Mouse (Mus musculus): ENCODE measurements around the gene Gdf9. TPM values are rescaled to one million over a fixed set of nuclear protein-coding genes. Genes with fewer than 3 reads are reported as not detected.
A peak's percentile ranks its signal among the peaks of the same experiment; 100 is the strongest.

Gene Gdf9
- polyA plus RNA-seq, 1 experiment: 0.42 TPM

- peak; percentile 65 for DNase-seq
- no peaks in the 10 kb centered on the region for H3K27me3 ChIP-seq (replicated peaks; ENCODE audit: control insufficient read depth, insufficient read depth, low read length)
- WGBS: 81% methylated on average over 9 of the region's 9 CpGs
- no peak overlapping the region for H3K4me3 ChIP-seq (ENCODE audit: insufficient read depth, low read depth, low read length)
- no peaks in the 10 kb centered on the region for H3K36me3 ChIP-seq (ENCODE audit: control insufficient read depth, insufficient read depth, low read length)
- H3K4me1 ChIP-seq (ENCODE audit: control insufficient read depth, insufficient read depth, low read length): peaks cover 4% of the 10 kb centered on the region; the same call in 1 of the 2 replicates
- TF ChIP-seq POLR2A (IDR thresholded peaks at IDR 0.05; ENCODE audit: low read depth, low read length) (no peak), CTCF (conservative IDR thresholded peaks at IDR 0.05; ENCODE audit: insufficient read depth, insufficient read length, low read depth, low read length) (no peak)
- no peak overlapping the region for H3K27ac ChIP-seq (ENCODE audit: insufficient read depth, low read depth, low read length)
Measured at GRCm38 (mm10) chr11:53452396-53452795, 21.6 kb downstream of the Gdf9 start.

- TF ChIP-seq CTCF (conservative IDR thresholded peaks at IDR 0.05; ENCODE audit: insufficient read depth, insufficient read length, low read depth, low read length) (no peak), POLR2A (IDR thresholded peaks at IDR 0.05; ENCODE audit: low read depth, low read length) (no peak)
- WGBS: 88% methylated on average over 5 of the region's 5 CpGs
- H3K27me3 ChIP-seq (replicated peaks; ENCODE audit: control insufficient read depth, insufficient read depth, low read length): no peaks in the 10 kb centered on the region
- H3K4me3 ChIP-seq (ENCODE audit: insufficient read depth, low read depth, low read length): no peak overlapping the region
- DNase-seq: no peak
- H3K27ac ChIP-seq (ENCODE audit: insufficient read depth, low read depth, low read length): no peak overlapping the region
- no peaks in the 10 kb centered on the region for H3K36me3 ChIP-seq (ENCODE audit: control insufficient read depth, insufficient read depth, low read length)
- H3K4me1 ChIP-seq (ENCODE audit: control insufficient read depth, insufficient read depth, low read length): peaks cover 4% of the 10 kb centered on the region; the same call in 1 of the 2 replicates
Measured at GRCm38 (mm10) chr11:53453031-53453430, 22.2 kb downstream of the Gdf9 start.

GRCm38 (mm10) chr11:53456474-53457371 lies 25.9 kb downstream of the Gdf9 start, which contains the start of the genes Gm10447 and Shroom1:
Gene Gm10447 (minus strand): TSS chr11:53457110.
Gene Shroom1 (plus strand): TSS chr11:53457205.
- H3K27ac ChIP-seq (ENCODE audit: insufficient read depth, low read depth, low read length): no peak within 1 kb of the TSS
- DNase-seq: peak; percentile 69
- H3K36me3 ChIP-seq (ENCODE audit: control insufficient read depth, insufficient read depth, low read length): no peaks in the 10 kb centered on the region
- TF ChIP-seq CTCF (conservative IDR thresholded peaks at IDR 0.05; ENCODE audit: insufficient read depth, insufficient read length, low read depth, low read length) (peak; percentile 55), POLR2A (IDR thresholded peaks at IDR 0.05; ENCODE audit: low read depth, low read length) (no peak)
- no peaks in the 10 kb centered on the region for H3K27me3 ChIP-seq (replicated peaks; ENCODE audit: control insufficient read depth, insufficient read depth, low read length)
- H3K4me3 ChIP-seq (ENCODE audit: insufficient read depth, low read depth, low read length): peak within 1 kb of the TSS; percentile 64
- whole genome bisulfite sequencing: 5% methylated on average over 42 of the region's 42 CpGs
- peaks cover 4% of the 10 kb centered on the region; the same call in 1 of the 2 replicates for H3K4me1 ChIP-seq (ENCODE audit: control insufficient read depth, insufficient read depth, low read length)

GRCm38 (mm10) chr11:53457372-53457954 lies 26.6 kb downstream of the Gdf9 start:
- Histone ChIP-seq H3K4me1 (ENCODE audit: control insufficient read depth, insufficient read depth, low read length) (peaks cover 4% of the 10 kb centered on the region; the same call in 1 of the 2 replicates), H3K27ac (ENCODE audit: insufficient read depth, low read depth, low read length) (no peak overlapping the region), H3K4me3 (ENCODE audit: insufficient read depth, low read depth, low read length) (peak overlapping the region; percentile 64), H3K36me3 (ENCODE audit: control insufficient read depth, insufficient read depth, low read length) (no peaks in the 10 kb centered on the region), H3K27me3 (replicated peaks; ENCODE audit: control insufficient read depth, insufficient read depth, low read length) (no peaks in the 10 kb centered on the region)
- peak; percentile 21 for DNase-seq
- 19% methylated on average over 29 of the region's 29 CpGs for WGBS
- TF ChIP-seq CTCF (conservative IDR thresholded peaks at IDR 0.05; ENCODE audit: insufficient read depth, insufficient read length, low read depth, low read length): peak; percentile 37; the same call in 1 of the 2 replicates
- TF ChIP-seq POLR2A (IDR thresholded peaks at IDR 0.05; ENCODE audit: low read depth, low read length): no peak

DNA sequence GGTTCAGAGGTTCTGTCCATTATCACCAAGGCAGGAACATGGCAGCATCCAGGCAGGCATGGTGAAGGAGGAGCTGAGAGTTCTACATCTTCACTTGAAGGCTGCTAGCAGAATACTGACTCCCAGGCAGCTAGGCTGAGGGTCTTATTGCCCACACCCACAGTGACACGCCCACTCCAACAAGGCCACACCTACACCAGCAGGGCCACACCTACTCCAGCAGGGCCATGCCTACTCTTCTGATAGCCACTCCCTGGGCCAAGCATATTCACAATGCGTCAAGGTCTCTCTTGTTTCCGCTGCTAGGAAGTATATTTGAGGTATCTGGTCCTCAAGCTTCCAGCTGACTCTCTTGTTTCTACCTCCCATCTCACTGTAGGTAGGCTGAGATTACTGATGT lies 28.2 kb downstream of the Gdf9 start:
- Histone ChIP-seq H3K4me3 (ENCODE audit: insufficient read depth, low read depth, low read length) (no peak overlapping the region), H3K27me3 (replicated peaks; ENCODE audit: control insufficient read depth, insufficient read depth, low read length) (no peaks in the 10 kb centered on the region), H3K4me1 (ENCODE audit: control insufficient read depth, insufficient read depth, low read length) (peaks cover 4% of the 10 kb centered on the region; the same call in 1 of the 2 replicates), H3K36me3 (ENCODE audit: control insufficient read depth, insufficient read depth, low read length) (no peaks in the 10 kb centered on the region), H3K27ac (ENCODE audit: insufficient read depth, low read depth, low read length) (no peak overlapping the region)
- TF ChIP-seq POLR2A (IDR thresholded peaks at IDR 0.05; ENCODE audit: low read depth, low read length): no peak
- TF ChIP-seq CTCF (conservative IDR thresholded peaks at IDR 0.05; ENCODE audit: insufficient read depth, insufficient read length, low read depth, low read length): no peak
- WGBS: 71% methylated on average over 3 of the region's 3 CpGs
- no peak for DNase-seq

DNA sequence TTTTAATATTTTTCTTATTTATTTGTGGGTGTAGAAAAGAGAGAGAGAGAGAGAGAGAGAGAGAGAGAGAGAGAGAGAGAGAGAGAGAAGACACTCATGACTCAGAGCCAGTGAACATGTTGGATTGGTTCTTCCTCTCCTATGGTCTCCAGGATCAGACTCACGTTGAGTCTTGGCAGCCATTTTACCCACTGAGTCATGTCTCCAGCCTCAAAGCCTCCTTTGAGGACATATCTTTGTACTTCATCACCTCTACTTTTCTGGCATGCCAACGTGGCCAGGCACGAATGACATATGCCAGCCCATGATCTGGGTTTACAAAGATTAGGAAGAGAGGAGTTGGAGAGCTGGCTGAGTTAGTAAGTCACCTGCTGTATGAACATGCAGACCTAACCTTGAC lies 29.4 kb downstream of the Gdf9 start:
- no peak overlapping the region for H3K4me3 ChIP-seq (ENCODE audit: insufficient read depth, low read depth, low read length)
- no peak for TF ChIP-seq CTCF (conservative IDR thresholded peaks at IDR 0.05; ENCODE audit: insufficient read depth, insufficient read length, low read depth, low read length)
- no peak for TF ChIP-seq POLR2A (IDR thresholded peaks at IDR 0.05; ENCODE audit: low read depth, low read length)
- no peaks in the 10 kb centered on the region for H3K27me3 ChIP-seq (replicated peaks; ENCODE audit: control insufficient read depth, insufficient read depth, low read length)
- peaks cover 4% of the 10 kb centered on the region; the same call in 1 of the 2 replicates for H3K4me1 ChIP-seq (ENCODE audit: control insufficient read depth, insufficient read depth, low read length)
- no peak for DNase-seq
- no peak overlapping the region for H3K27ac ChIP-seq (ENCODE audit: insufficient read depth, low read depth, low read length)
- 87% methylated on average over 3 of the region's 3 CpGs for WGBS
- H3K36me3 ChIP-seq (ENCODE audit: control insufficient read depth, insufficient read depth, low read length): no peaks in the 10 kb centered on the region

- H3K4me1 ChIP-seq (ENCODE audit: control insufficient read depth, insufficient read depth, low read length): peaks cover 6% of the 10 kb centered on the region; the same call in 1 of the 2 replicates
- no peaks in the 10 kb centered on the region for H3K27me3 ChIP-seq (replicated peaks; ENCODE audit: control insufficient read depth, insufficient read depth, low read length)
- H3K36me3 ChIP-seq (ENCODE audit: control insufficient read depth, insufficient read depth, low read length): no peaks in the 10 kb centered on the region
- H3K27ac ChIP-seq (ENCODE audit: insufficient read depth, low read depth, low read length): no peak overlapping the region
- no peak overlapping the region for H3K4me3 ChIP-seq (ENCODE audit: insufficient read depth, low read depth, low read length)
- TF ChIP-seq CTCF (conservative IDR thresholded peaks at IDR 0.05; ENCODE audit: insufficient read depth, insufficient read length, low read depth, low read length) (no peak), POLR2A (IDR thresholded peaks at IDR 0.05; ENCODE audit: low read depth, low read length) (no peak)
- DNase-seq: peak; percentile 67
- 40% methylated on average over 5 of the region's 5 CpGs for WGBS
Measured at GRCm38 (mm10) chr11:53461727-53462126, 30.9 kb downstream of the Gdf9 start.

Measured in kidney, adult 2 months (tissue).